Mouse (Mus musculus): Measurements from ENCODE around the gene Il16. TPM values are rescaled to one million over a fixed set of nuclear protein-coding genes. Genes with fewer than 3 reads are reported as not detected.
A peak's percentile ranks its signal among the peaks of the same experiment; 100 is the strongest.

Il16 gene
- polyA plus RNA-seq, 2 experiments from 2014 or later, result 257 to 297 TPM

DNA sequence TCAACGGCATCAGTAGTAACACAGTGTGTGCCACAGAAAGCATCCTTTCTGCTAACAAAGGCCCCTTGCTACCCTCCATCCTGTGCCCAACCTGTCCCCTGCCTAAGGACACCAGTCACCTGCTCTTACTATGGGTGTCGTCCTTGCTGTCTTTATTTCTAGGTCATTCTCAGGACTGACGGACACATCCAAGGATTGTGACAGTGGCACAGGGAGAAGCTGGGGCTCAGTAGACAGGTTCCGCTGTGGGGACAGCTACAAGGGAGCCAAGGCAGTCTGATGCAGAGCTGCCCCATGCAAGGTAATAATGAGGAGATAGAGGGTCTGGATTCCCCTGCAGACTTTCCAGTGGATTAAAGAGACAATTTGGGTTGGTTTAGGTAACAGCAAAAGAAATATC lies 67.0 kb downstream of the Il16 start:
- no peak for ATAC-seq

DNA sequence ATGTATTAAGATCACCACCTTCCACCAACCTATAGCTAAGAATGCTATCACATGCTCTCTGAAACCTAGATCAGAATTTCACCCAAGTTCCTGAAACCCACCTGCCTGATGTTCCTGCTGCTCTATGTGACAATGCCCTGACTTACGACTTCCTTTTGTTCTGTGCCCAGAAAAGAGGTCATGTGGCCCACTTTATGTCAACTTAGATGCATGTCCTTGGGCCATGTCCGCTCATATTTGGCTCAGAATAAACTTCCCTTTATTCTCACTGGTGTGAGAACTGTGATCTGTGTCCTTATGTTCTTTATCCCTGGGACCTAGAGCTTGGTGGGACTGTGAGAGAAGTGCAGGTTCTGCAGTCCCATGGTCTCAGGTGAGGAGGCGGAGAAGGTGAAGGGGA lies 68.2 kb downstream of the Il16 start:
- ATAC-seq, result no peak

DNA sequence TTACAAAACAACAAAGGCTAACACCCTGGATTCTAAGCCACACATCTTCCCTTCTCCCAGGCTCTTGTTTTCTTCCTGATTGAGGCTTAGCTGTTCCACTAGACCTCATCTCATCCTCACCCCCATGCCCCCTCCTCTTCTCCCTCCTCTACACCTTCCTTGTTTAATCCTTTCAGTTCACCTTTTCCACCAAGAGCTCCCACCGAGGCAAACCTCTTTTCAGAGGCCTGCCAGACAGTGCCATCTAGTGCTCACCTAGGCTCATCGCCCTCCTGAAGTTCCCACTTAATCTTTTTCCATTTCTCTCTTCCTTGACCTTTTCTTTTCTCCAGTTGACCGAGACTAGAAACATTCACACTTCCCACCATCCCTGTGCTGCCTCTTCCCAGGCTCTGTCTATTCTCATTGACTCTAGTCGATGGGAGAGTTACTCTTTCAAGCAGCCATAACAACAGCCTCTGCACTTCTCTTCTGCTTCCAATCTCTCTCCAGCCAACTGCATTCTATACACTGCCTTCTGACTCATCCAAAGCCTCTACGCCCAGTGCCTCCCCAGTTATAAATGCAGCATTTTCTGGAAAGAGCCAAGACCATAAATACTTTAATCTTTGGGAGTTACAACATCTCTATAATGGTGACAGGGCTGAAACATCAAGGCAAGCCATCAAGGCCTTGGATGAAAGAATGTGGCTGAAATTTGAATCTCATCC lies 69.8 kb downstream of the Il16 start:
- ATAC-seq, result peak; percentile 69

DNA sequence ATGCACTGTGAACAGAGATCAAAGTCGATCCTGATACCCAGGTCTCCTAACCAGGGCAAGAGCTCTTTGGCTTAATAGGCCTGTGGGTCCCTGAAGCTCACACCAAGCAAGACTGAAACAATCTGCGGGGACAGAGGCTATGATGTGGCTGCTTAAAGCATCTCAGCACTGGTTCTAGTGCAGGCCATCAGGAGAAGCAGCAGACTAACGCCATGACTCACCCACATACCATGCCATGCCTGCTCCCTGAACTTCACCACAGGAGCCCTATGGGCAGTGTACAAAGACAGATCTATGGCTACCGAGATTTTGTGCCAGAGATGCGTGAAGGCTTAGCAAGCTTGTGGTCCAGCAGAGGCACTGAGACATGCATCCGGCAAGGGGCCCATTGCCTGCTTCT lies 74.0 kb downstream of the Il16 start:
- no peak for ATAC-seq

DNA sequence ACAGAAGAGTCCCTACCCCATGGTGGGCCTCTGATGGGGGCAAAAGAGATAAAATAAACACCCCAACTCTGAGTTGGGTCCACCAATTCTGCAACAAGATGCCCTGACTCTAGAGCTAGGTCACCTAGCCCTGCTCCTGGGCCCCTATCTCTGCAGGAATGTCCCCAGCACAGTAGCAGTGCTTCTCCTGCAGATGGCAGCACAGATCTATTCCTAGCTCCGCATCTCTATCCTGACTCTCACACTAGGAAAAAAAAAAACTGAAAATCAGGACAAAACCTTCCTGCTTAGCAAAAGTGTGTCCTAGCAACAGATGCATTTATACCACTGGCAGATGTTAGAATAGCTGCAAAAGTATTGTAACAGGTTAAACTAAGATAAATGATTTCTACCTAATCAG lies 76.8 kb downstream of the Il16 start:
- ATAC-seq, result no peak

DNA sequence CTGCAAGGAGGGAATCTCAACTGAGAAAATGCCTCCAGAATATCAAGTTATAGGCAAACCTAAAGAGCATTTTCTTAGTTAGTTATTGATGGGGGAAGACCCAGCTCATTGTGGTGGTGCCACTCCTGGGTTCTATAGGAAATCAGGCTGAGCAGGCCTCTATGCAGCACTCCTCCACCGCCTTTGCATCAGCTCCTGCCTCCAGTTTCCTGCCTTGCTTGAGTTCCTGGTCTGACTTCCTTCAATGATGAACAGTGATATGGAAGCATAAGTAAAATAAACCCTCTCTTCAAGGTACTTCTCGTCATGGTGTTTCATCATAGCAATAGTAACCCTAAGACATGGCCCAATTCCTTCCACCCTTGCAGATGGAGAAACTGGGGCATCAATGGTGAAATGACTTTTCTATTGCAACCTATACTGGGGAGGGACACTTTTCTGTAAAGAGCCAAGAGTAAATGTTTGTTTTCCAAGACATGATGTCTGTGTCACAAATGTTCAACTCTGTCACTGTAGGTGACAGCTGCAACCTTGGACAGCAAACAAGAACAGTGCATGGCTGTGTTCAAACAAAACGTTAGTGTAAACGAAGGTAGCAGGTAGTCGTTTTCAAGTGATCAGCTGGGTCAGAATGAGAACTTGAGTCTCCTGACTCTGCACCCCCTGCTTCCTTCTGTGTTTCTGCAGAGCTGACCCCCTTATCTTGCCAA lies 77.4 kb downstream of the Il16 start:
- ATAC-seq, result no peak

DNA sequence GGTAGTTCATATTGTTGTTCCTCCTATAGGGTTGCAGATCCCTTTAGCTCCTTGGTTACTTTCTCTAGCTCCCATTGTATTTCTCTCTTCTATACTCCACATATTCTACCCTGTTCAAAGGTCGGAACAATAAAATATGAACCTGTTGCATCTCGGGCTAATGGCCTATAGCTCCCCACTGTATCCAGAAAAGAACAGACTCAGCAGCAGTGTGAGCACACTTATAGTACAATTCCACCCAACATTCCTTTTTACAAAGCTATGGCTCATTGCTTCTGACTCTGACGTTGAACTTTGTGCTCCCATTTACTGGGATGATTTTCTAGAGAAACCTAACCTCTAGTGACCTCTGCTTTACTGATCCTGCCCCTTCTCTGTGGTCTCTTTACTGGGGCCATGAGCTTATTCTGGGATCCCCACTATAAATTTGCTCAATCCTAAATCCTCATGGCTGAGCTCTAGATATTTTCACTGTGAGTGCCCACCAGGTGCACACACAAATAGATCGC lies 79.4 kb downstream of the Il16 start:
- no peak for ATAC-seq

DNA sequence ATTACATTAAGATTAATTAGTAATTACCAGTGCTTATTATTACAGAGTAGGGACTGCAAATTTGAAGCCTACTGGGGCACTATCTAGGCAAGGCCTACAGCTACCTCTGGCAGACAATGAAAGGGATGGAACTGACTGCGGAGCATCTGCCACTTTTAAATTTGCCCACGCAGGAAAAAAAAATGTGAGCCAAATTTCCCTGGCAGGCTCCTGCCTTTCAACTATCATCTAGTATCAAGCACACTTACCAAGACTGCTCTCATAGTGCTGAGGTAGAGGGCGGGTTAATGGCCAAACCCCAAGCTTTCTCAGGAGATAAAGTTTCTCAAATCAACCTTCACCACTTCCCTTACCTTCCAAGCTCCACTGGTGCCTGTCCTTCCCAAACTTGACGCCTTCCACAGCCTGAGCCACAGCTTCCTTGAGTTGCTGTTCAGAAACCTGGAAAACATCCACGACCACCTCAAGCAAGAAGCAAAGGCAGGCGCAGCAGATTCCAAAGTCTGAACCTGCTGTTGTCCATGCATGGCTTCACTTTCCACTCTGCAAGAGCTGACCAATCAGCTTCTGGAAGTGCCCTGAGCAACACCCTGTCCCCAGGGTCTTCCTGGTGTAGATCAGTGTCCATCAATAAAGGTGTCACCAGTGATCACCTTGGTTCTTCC lies 82.7 kb downstream of the Il16 start:
- ATAC-seq, result no peak

DNA sequence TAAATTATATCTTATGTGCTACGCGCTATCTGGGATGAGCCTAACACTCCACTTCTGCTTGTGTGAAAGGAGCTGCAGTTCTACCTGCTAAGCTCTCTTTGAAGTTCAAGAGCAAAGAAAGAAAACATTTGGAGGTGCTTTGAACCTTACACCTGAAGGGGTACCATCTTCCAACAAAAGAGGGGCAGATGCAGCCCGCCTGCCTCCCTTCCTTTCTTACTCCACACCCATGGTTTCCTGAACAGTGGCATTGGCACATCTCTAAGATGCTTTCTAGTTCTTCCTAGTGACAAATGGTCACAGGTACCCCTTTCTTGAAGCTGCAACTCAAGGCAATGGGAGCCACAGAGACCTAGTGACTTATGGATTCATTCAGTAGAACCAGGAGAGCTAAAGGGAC lies 83.8 kb downstream of the Il16 start:
- ATAC-seq, result no peak

DNA sequence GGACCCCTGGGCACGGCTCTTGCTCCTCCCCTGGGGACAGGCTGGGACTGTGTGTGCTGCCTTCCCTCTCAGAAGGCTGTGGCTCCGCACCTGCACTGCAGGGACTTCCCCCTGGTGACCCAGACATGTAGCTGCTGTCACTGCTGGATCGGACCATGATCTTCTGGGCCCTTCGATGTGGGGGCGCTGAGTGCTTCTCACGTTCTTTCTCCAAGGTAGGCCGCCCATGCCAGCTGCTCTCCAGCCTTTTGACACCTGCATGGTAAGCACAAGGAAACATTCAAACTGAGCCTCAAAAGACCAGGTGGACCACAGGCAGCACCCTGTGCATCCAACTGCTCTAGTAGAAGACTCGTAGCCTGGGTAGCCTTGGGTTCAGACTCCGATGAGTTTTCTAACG lies 84.5 kb downstream of the Il16 start:
- ATAC-seq, result peak; percentile 9

DNA sequence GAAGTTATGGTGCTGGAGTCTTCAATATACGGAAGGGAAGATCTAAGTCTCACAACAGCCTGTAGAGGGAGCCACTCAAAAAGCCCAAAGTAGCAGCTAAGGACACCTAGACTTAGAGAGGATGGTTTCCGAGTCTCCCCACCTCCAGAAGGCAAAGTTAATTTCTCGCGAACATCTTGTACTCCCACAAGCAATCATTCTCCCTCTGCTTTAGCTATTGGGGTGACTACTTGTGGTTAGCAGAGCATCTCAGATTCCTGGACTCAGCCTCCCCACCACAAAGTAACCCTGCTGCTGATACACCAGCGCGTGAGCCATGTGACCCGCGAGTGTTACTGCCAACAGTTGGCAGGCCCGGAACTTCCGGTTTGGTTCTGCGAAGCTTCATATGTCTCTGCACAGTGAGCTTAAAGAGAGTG lies 85.2 kb downstream of the Il16 start:
- ATAC-seq, result peak; percentile 82

DNA sequence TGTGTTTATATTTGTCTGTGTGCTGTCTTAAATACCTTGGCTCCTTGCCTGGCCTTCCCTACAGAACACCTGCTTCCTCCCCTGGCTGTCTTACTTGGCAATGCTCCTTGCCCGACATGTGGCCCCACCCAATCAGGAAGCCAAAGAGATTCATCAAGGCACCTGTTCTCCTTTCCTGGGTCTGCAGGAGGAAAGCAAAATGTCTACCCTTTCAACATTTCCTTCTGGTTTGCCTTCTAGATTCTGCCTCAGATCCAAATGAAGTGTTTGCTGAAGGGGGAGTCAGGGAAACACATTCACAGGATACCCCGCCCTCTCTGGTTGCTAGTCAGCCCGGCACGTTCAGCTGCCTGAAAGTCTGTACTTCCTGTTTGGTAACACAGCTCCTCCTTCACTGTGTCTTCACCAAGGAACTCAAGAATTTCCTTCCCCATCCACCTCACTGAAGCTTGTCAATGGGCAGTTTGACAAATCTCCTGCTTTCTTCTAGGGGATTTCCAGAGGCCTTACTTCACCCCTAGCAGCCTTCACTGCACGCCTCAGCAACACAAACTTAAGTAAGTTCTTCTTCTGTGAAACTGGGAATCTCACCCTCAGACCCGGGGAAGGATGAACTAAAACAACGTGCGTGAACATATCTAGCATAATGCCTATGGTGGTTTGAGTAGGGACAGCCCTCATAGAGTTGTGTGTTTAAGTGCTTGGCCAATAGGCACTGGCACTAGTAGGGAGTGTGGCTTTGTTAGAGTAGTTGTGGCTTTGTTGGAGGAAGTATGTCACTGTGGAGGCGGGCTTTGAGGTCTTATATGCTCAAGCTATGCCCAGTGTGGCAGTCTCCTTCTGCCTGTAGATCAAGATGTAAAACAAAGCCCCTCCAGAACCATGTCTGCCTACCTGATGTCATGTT lies 86.1 kb downstream of the Il16 start:
- peak; percentile 45 for ATAC-seq

DNA sequence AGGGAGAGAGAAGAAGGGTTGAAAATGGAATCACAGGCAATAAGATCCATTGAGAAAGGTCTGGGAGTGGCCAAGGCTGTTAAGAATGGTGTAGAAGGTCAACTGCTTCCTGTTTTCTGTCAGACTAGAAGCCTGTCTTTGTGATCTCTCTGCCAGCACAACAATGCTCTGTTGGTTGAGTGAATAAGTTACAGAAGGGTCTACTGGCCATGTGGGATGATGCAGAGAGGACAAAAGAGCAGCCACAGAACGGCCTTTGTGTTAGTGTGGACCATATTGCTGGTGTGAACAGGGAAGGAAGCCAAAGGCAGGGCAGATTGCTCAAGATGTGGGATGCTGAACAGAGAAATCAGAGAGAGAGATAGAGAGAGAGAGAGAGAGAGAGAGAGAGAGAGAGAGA lies 86.8 kb downstream of the Il16 start:
- ATAC-seq, result no peak

DNA sequence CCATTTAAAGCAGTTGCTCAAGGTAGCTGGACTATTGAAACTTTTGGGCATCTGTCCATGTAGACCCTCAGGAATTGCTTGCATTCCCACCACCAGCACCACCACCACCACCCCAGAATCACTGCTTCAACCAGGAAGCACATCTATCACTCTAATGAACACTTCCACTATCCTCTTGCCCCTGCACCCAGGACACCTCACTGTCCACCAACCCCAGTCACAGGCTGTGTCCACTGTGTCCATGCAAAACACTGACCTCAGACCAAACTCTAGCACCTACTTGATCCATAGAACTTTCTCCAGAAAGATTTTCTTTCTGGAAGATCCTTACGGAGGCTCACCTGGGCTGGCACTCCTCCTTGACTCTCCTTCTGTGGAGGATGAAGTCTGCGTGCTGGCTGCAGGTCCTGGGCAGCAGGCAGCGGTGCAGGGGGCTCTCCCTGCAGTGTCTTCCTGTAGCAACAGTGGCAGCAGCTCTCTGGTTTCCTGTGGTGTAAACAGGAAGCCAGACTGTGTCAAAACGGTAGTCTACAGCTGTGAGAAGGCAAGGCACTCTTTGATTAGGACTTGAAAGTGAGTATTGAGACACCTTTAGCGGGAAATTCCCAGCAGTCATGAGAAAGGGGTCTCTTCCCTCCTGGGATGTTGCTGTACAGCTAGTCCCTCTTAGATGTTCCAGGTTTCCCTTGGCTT lies 90.4 kb downstream of the Il16 start:
- ATAC-seq, result peak; percentile 87

DNA sequence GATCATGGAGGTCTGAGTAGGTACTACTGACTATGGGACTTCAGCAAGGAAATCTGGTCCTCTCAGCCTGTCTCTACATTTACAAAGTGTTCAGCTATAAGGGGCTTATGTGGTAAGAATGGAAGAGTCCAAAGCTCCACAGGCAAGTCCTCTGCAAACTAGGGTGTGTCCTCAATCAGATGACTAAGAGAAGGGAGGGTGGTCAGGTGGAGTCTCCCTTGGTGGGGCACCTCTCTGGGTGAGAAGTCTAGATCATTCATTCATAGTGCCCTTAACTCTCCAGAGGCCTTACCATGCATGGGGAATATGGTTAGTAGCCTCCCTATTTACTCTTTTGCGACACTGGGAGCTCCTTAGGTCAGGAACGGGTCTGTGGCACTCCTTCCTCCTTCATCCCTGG lies 91.3 kb downstream of the Il16 start:
- no peak for ATAC-seq

DNA sequence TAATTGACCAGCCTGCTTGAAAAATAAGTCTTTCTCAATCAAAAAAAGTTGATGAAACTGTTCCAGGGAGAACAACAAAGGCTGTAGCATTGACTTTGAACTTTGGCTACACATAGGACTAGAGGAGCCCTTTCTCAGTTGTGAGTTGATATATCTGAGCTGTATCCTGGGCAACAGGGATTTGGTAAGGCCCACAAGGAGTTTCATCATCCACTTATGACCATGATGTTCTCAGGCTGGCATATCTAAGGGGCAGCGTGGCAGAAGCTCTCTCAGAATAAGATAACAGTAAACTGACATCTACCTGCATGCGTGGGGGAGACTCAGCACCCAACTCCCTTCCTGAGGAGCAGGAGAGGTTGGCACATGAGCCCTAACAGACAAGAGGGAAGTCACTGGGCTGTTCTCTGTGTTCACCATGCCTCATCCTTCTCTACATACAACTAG lies 91.9 kb downstream of the Il16 start:
- no peak for ATAC-seq

DNA sequence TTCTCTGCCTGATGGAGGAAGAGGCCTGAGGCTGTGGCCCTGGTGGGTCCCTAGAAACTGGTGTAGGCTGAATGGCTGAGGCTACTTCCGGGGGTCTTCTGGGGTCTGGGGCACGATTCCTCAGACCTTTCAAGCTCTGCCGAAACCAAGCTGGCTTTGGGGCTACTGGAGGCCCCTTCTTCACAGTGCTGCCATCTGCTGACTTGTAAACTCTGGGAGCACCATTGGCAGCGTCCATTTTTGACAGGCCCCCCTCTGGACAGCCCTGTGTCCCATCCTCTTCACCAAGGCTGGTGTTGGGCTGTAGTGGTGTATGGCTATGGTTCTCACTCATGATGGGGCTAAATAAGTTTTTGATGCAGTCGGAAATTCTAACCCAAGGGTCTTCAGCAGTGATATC lies 93.0 kb downstream of the Il16 start:
- ATAC-seq, result no peak

DNA sequence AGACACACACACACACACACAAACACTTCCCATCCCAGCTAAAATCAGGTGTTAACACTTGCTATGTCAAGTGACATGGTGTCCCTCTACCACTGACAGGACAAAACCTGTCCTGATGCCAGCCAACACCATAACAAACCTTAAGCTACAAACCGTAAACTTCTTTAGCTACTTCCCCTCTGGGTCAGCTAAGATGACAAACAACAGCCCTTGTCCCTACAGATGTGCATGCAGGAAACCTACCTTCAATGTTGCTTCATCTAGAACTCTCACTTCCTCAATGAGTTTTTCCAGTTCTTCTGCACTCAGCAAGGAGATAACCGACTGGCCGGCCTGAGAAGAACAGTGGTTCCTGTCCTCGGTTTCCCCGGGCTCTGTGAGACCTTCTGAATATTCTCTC lies 94.9 kb downstream of the Il16 start:
- ATAC-seq, result no peak

DNA sequence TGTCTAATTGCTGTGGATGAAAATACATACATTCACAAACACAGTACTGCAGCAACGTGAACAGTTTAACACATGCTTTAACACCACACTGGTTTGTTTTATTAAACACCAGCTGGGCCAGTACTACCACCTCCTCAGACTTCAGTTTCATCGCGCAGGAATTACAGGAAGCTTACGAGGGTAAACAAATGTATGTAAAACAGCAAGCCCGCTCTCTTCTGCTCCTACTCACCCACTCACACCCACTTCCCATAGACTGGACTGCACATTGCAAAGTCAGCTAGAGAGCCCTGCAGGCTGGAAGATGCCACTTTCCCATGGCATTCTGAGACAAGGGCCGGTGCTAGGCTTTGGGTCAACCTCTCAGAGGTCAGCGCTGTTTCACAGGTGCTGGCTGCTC lies 96.7 kb downstream of the Il16 start:
- peak; percentile 41 for ATAC-seq

DNA sequence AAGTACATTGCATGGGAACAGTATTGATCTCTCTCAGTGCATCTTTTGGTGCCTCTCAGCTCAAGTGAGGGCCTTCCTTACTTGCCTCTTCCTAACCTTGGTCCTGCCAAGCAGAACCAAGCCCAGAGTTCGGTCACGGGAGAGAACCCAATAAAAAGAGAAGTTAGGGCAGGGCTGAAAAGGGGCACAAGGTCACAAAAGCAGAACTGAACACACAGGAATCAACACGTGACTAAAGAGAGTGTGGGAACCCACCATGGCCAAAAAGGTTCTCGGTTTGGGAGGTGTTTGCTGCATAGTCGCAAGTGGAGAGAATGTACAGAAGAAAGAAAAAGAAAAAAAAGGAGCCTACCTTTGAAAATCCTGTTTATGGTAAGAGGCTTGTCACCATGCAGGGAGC lies 100.0 kb downstream of the Il16 start:
- no peak for ATAC-seq

DNA sequence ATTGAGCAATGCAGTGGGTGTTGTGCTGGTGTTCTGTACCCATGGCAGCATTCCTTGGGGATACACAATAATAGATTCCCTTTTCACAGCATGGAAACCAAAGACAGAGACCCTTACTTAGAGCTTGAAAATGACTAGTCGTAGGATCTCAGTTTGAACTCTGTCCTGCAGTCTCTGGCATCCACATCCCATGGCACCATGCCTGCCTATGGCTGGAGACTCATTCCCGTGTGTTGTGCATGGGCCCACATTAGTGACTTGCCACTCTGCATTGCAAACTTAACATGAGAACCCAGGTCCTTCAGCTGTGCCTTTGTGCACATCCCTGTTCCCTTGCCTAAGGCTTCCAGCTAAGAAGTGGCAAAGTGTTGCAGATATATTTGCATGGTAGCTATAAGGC lies 100.8 kb downstream of the Il16 start:
- ATAC-seq, result no peak

DNA sequence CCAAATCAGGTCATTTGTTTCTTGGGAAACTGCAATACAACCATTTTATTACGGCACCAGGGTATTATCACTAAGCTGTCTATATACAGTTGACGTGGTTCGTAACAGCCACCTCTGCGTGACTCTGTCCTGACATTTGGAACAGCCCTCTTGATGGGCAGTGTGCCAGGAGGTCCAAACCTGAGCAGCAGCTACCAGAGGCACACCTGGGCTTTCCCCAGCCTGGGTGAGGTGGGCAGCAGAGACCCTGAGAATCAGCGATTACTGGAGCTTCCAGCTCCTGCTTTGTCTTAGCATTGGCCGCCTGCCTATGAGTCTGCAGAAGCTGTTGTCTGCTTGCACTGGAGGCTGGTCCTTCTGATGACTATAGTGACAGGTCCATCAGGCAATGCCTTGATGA lies 101.9 kb downstream of the Il16 start:
- no peak for ATAC-seq

Data from activated CD4-positive, CD25-positive, alpha-beta regulatory T cell, adult 4 months (primary cell).